Mouse (Mus musculus): ENCODE results near the gene Gm49394. TPM values are rescaled to one million over a fixed set of nuclear protein-coding genes. Genes with fewer than 3 reads are reported as not detected.

Gm49394 gene
- total and polyA plus RNA-seq, 2 experiments: not detected

DNA sequence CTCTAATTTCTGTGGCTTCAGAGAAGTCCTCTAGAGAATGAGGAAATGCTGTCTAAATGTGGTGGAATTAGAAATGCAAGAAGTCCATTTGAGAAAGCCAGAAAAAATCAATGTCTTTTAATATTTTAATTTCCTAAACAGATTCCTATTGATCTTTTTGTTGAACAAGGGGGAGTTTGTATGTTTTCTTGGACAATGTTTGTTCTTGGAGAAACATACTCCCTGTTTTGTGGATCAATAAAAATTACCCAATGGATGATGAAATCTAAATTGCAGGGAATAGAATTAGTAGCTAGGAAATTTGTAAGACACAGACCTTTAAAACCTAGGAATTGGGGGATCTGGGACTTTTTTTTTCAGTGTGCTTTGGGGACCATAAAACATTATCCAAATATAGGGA is 7.9 kb downstream of the Gm49394 start:
- Histone ChIP-seq H3K36me3 (ENCODE audit: control insufficient read depth, insufficient read depth, low read length) (no peaks in the 10 kb centered on the region), H3K27me3 (ENCODE audit: control insufficient read depth, insufficient read depth, low read length) (peaks cover 49% of the 10 kb centered on the region), H3K9ac (ENCODE audit: low read depth, low read length) (no peak overlapping the region), H3K79me2 (ENCODE audit: control insufficient read depth, insufficient read depth, low read length) (no peaks in the 10 kb centered on the region), H3K4me3 (ENCODE audit: insufficient read depth, low read depth, low read length) (no peak overlapping the region), H3K27ac (replicated peaks; ENCODE audit: insufficient read depth, low read depth, low read length) (no peak overlapping the region), H3K4me1 (ENCODE audit: control insufficient read depth, insufficient read depth, low read length) (peaks cover 1% of the 10 kb centered on the region; the same call in 1 of the 2 replicates)
- peak; percentile 91 for DNase-seq (ENCODE audit: extremely low read depth, low read depth, low spot score)
- TF ChIP-seq CTCF (IDR thresholded peaks at IDR 0.05; ENCODE audit: low read depth, low read length) (no peak), POLR2A (IDR thresholded peaks at IDR 0.05; ENCODE audit: extremely low read depth, insufficient read depth, low read length) (no peak)

GRCm38 (mm10) chr7:142661046-142661445 is 8.7 kb downstream of the Gm49394 start:
- no peaks in the 10 kb centered on the region for H3K79me2 ChIP-seq (ENCODE audit: control insufficient read depth, insufficient read depth, low read length)
- no peak overlapping the region for H3K9ac ChIP-seq (ENCODE audit: low read depth, low read length)
- TF ChIP-seq CTCF (IDR thresholded peaks at IDR 0.05; ENCODE audit: low read depth, low read length) (no peak), POLR2A (IDR thresholded peaks at IDR 0.05; ENCODE audit: extremely low read depth, insufficient read depth, low read length) (no peak)
- no peak overlapping the region for H3K27ac ChIP-seq (replicated peaks; ENCODE audit: insufficient read depth, low read depth, low read length)
- H3K4me1 ChIP-seq (ENCODE audit: control insufficient read depth, insufficient read depth, low read length): peaks cover 1% of the 10 kb centered on the region; the same call in 1 of the 2 replicates
- no peak overlapping the region for H3K4me3 ChIP-seq (ENCODE audit: insufficient read depth, low read depth, low read length)
- no peak for DNase-seq (ENCODE audit: extremely low read depth, low read depth, low spot score)
- peaks cover 55% of the 10 kb centered on the region for H3K27me3 ChIP-seq (ENCODE audit: control insufficient read depth, insufficient read depth, low read length)
- WGBS: 5% methylated on average over 25 of the region's 25 CpGs
- no peaks in the 10 kb centered on the region for H3K36me3 ChIP-seq (ENCODE audit: control insufficient read depth, insufficient read depth, low read length)

DNA sequence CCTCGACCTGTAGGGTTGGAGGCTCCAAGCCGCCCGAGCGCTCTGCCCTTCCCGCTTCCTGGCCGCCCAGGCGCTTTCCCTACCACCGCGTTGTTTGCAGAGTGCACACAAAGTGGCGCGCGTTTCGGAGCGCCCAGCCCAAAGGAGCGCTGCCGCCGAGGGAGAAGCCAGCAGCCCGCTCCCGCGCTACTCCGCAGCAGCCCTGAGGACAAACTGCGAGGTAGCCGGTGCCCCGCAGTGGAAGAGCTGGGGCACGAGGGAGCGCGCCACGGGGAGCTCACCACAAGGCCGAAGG is 9.1 kb downstream of the Gm49394 start:
- no peak for TF ChIP-seq CTCF (IDR thresholded peaks at IDR 0.05; ENCODE audit: low read depth, low read length)
- TF ChIP-seq POLR2A (IDR thresholded peaks at IDR 0.05; ENCODE audit: extremely low read depth, insufficient read depth, low read length): no peak
- no peak for DNase-seq (ENCODE audit: extremely low read depth, low read depth, low spot score)
- peaks cover 54% of the 10 kb centered on the region for H3K27me3 ChIP-seq (ENCODE audit: control insufficient read depth, insufficient read depth, low read length)
- H3K4me3 ChIP-seq (ENCODE audit: insufficient read depth, low read depth, low read length): no peak overlapping the region
- 2% methylated on average over 29 of the region's 29 CpGs for WGBS
- no peaks in the 10 kb centered on the region for H3K36me3 ChIP-seq (ENCODE audit: control insufficient read depth, insufficient read depth, low read length)
- H3K79me2 ChIP-seq (ENCODE audit: control insufficient read depth, insufficient read depth, low read length): no peaks in the 10 kb centered on the region
- H3K4me1 ChIP-seq (ENCODE audit: control insufficient read depth, insufficient read depth, low read length): peaks cover 1% of the 10 kb centered on the region; the same call in 1 of the 2 replicates
- H3K27ac ChIP-seq (replicated peaks; ENCODE audit: insufficient read depth, low read depth, low read length): no peak overlapping the region
- no peak overlapping the region for H3K9ac ChIP-seq (ENCODE audit: low read depth, low read length)

- no peaks in the 10 kb centered on the region for H3K79me2 ChIP-seq (ENCODE audit: control insufficient read depth, insufficient read depth, low read length)
- DNase-seq (ENCODE audit: extremely low read depth, low read depth, low spot score): no peak
- no peak overlapping the region for H3K9ac ChIP-seq (ENCODE audit: low read depth, low read length)
- no peak overlapping the region for H3K4me3 ChIP-seq (ENCODE audit: insufficient read depth, low read depth, low read length)
- WGBS: 4% methylated on average over 43 of the region's 43 CpGs
- no peaks in the 10 kb centered on the region for H3K36me3 ChIP-seq (ENCODE audit: control insufficient read depth, insufficient read depth, low read length)
- peaks cover 51% of the 10 kb centered on the region for H3K27me3 ChIP-seq (ENCODE audit: control insufficient read depth, insufficient read depth, low read length)
- H3K27ac ChIP-seq (replicated peaks; ENCODE audit: insufficient read depth, low read depth, low read length): no peak overlapping the region
- peaks cover 1% of the 10 kb centered on the region; the same call in 1 of the 2 replicates for H3K4me1 ChIP-seq (ENCODE audit: control insufficient read depth, insufficient read depth, low read length)
- TF ChIP-seq CTCF (IDR thresholded peaks at IDR 0.05; ENCODE audit: low read depth, low read length) (no peak), POLR2A (IDR thresholded peaks at IDR 0.05; ENCODE audit: extremely low read depth, insufficient read depth, low read length) (no peak)
Measured at GRCm38 (mm10) chr7:142659767-142660650, 9.7 kb downstream of the Gm49394 start.

DNA sequence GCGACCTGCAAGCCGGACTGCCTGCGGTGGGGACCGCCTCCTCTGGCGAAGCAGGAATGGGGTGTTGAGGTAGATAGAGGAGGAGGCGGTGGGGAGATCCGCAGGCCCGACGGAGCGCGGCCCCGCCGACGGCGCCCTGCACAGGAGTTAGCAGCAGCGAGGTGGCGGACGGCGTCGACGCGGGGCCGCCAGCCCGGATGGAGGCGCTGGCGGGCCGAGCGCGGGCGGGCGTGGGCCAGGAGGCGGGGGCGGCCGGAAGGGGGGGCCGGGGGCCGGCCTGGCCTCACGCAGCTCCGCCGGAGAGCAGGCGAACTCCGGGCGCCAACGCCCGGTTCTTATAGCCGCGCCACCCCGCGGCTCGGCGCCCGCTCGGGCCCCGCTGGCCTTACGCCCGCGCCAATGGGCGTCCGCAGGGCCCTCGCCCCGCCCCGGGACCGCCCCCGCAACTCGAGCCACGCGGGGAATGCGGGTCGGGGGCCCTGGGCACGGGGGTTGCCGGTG is 10.5 kb downstream of the Gm49394 start:
- H3K9ac ChIP-seq (ENCODE audit: low read depth, low read length): no peak overlapping the region
- H3K79me2 ChIP-seq (ENCODE audit: control insufficient read depth, insufficient read depth, low read length): no peaks in the 10 kb centered on the region
- DNase-seq (ENCODE audit: extremely low read depth, low read depth, low spot score): no peak
- TF ChIP-seq CTCF (IDR thresholded peaks at IDR 0.05; ENCODE audit: low read depth, low read length): no peak
- TF ChIP-seq POLR2A (IDR thresholded peaks at IDR 0.05; ENCODE audit: extremely low read depth, insufficient read depth, low read length): no peak
- H3K4me3 ChIP-seq (ENCODE audit: insufficient read depth, low read depth, low read length): peak overlapping the region; percentile 37; the same call in 1 of the 2 replicates
- no peak overlapping the region for H3K27ac ChIP-seq (replicated peaks; ENCODE audit: insufficient read depth, low read depth, low read length)
- H3K36me3 ChIP-seq (ENCODE audit: control insufficient read depth, insufficient read depth, low read length): no peaks in the 10 kb centered on the region
- H3K27me3 ChIP-seq (ENCODE audit: control insufficient read depth, insufficient read depth, low read length): peaks cover 52% of the 10 kb centered on the region
- WGBS: 4% methylated on average over 56 of the region's 70 CpGs
- peaks cover 1% of the 10 kb centered on the region; the same call in 1 of the 2 replicates for H3K4me1 ChIP-seq (ENCODE audit: control insufficient read depth, insufficient read depth, low read length)
